Mouse (Mus musculus): ENCODE results near the gene Ctss. TPM values are rescaled to one million over a fixed set of nuclear protein-coding genes. Genes with fewer than 3 reads are reported as not detected.
A peak's percentile ranks its signal among the peaks of the same experiment; 100 is the strongest.

Ctss gene
- polyA plus RNA-seq, 1 experiment from 2014 or later, result 32.5 TPM

DNA sequence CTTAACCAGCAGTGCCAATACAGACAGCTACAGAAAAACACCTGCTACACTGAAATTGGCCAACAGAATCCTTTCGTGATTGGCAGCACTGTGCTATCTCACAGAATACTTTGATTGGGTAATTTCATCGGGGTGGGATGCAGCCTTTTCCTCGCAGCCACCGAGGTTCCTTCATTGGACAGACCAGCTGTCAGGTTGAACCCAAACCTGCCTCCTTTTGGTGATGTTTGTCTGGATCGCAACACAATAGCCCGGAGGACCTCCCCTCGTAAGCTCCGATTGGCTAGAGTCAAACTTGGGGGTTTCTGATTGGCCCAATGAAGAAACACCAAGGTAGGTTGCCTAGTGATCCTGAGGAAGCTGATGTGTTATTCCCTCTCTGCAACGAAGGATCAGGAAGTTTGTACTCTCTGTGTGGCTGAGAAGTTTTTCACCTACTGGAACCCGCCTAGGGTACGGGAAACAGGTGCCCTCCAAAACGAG lies 62.1 kb downstream of the Ctss start, which contains the start of gene Golph3l:
Golph3l (plus strand) TSS at position 331 of the 483 bp plus-strand sequence.
- ATAC-seq (ENCODE audit: insufficient read depth, low FRiP score, low read depth), result peak; percentile 100
- no peaks in the 10 kb centered on the region for H3K4me1 ChIP-seq
- H3K4me3 ChIP-seq (replicated peaks), result peak within 1 kb of the TSS; percentile 70
- no peaks in the 10 kb centered on the region for H3K27me3 ChIP-seq (replicated peaks)
- peak within 1 kb of the TSS; percentile 86 for H3K27ac ChIP-seq
- H3K9ac ChIP-seq, result peak within 1 kb of the TSS; percentile 53; the same call in 1 of the 2 replicates
- WGBS, result under 1% methylated on average over 12 of the region's 12 CpGs
- H3K9me3 ChIP-seq, result no peaks in the 10 kb centered on the region
- H3K36me3 ChIP-seq, result no peaks in the 10 kb centered on the region
- peak within 1 kb of the TSS; percentile 56 for H3K4me2 ChIP-seq

DNA sequence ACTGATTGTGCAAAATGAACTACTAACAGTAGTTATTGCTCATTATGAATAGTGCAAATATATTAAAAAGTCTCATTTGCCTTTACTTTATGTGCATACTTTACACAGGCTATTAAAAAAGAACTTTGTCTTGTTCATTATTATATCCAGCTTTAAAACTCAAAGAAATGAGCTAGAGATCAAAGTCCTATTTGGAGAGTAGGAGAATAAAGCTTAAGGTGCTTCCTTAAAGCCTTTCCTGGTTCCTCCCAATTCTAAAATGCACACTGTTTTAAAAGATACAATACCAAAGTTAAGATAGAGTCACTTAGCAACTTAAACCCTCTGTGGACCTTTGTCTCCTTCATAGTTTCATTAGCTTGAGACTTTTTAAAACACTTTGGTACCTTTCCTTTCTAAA lies 72.1 kb downstream of the Ctss start:
- Histone ChIP-seq H3K4me3 (replicated peaks) (no peak overlapping the region), H3K27ac (no peak overlapping the region), H3K9ac (no peak overlapping the region), H3K9me3 (no peaks in the 10 kb centered on the region), H3K4me1 (no peaks in the 10 kb centered on the region), H3K36me3 (0 out of 2 replicates have a peak, but pooled peaks cover 2% of the 10 kb centered on the region), H3K27me3 (replicated peaks) (no peaks in the 10 kb centered on the region), H3K4me2 (no peak overlapping the region)
- ATAC-seq (ENCODE audit: insufficient read depth, low FRiP score, low read depth), result no peak

DNA sequence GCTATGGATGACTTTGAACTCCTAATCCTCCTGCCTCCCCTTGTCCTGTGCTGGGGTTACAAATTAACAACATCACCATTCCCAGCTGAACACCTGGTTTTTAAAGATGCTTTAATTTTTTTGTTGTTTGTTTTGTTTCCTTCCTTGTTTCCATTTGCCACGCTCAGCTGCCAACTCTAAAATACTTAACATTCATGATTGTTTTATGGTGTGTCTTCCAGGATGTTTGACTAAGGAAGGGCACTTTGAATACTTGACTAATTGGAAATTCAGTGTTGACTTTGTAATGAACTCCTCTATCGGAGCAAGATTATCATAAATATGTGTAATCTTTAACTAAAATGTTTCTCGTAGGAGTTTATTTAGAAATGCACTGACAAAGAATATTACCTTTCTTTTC lies 74.7 kb downstream of the Ctss start:
- no peak overlapping the region for H3K4me3 ChIP-seq (replicated peaks)
- H3K9ac ChIP-seq, result no peak overlapping the region
- peaks cover 5% of the 10 kb centered on the region; the same call in 1 of the 2 replicates for H3K36me3 ChIP-seq
- H3K4me1 ChIP-seq, result no peaks in the 10 kb centered on the region
- WGBS, result 67% methylated on average over 3 of the region's 3 CpGs
- H3K9me3 ChIP-seq, result no peaks in the 10 kb centered on the region
- H3K27ac ChIP-seq, result no peak overlapping the region
- H3K27me3 ChIP-seq (replicated peaks), result no peaks in the 10 kb centered on the region
- H3K4me2 ChIP-seq, result no peak overlapping the region
- ATAC-seq (ENCODE audit: insufficient read depth, low FRiP score, low read depth), result no peak

Other genes with a start within 250 kb of the Ctss start
- gene Mindy1, start 245.4 kb upstream of the Ctss start, polyA plus RNA-seq (2015; fragmentation: Nextera tagmentation; extraction: Ambion mirVana), result 45.8 and 51.2 TPM in 2 replicates
- gene Prune1, start 244.7 kb upstream of the Ctss start, polyA plus RNA-seq (2015; fragmentation: Nextera tagmentation; extraction: Ambion mirVana), result 16.6 and 17.3 TPM in 2 replicates
- gene Anxa9, start 219.6 kb upstream of the Ctss start, polyA plus RNA-seq (2015; fragmentation: Nextera tagmentation; extraction: Ambion mirVana), result 2.3 and 3.4 TPM in 2 replicates
- 138 and 146 TPM in 2 replicates for gene Cers2, start 212.0 kb upstream of the Ctss start, polyA plus RNA-seq (2015; fragmentation: Nextera tagmentation; extraction: Ambion mirVana)
- 29.9 and 34.1 TPM in 2 replicates for gene Setdb1, start 169.6 kb upstream of the Ctss start, polyA plus RNA-seq (2015; fragmentation: Nextera tagmentation; extraction: Ambion mirVana)
- gene 4930558C23Rik, start 123.9 kb upstream of the Ctss start, polyA plus RNA-seq (2015; fragmentation: Nextera tagmentation; extraction: Ambion mirVana), result not detected in 2 replicates
- 38.6 and 42.4 TPM in 2 replicates for gene Arnt, start 92.4 kb upstream of the Ctss start, polyA plus RNA-seq (2015; fragmentation: Nextera tagmentation; extraction: Ambion mirVana)
- gene Ctsk, start 27.5 kb upstream of the Ctss start, polyA plus RNA-seq (2015; fragmentation: Nextera tagmentation; extraction: Ambion mirVana), result 11.7 and 12.2 TPM in 2 replicates
- gene Hormad1, start 32.9 kb downstream of the Ctss start, polyA plus RNA-seq (2015; fragmentation: Nextera tagmentation; extraction: Ambion mirVana), result not detected in 2 replicates
- gene Golph3l, start 62.1 kb downstream of the Ctss start, polyA plus RNA-seq (2015; fragmentation: Nextera tagmentation; extraction: Ambion mirVana), result 36.5 and 39.0 TPM in 2 replicates
- gene Ensa, start 98.2 kb downstream of the Ctss start, polyA plus RNA-seq (2015; fragmentation: Nextera tagmentation; extraction: Ambion mirVana), result 65.6 and 71.0 TPM in 2 replicates
- 54.1 and 57.7 TPM in 2 replicates for gene Mcl1, start 132.0 kb downstream of the Ctss start, polyA plus RNA-seq (2015; fragmentation: Nextera tagmentation; extraction: Ambion mirVana)
- gene Adamtsl4, start 161.1 kb downstream of the Ctss start, polyA plus RNA-seq (2015; fragmentation: Nextera tagmentation; extraction: Ambion mirVana), result 3.8 and 7.3 TPM in 2 replicates
- gene Ecm1, start 212.8 kb downstream of the Ctss start, polyA plus RNA-seq (2015; fragmentation: Nextera tagmentation; extraction: Ambion mirVana), result 18.5 and 42.6 TPM in 2 replicates
- gene Tars2, start 233.4 kb downstream of the Ctss start, polyA plus RNA-seq (2015; fragmentation: Nextera tagmentation; extraction: Ambion mirVana), result 46.4 and 50.2 TPM in 2 replicates

Measured in stomach, embryonic 15.5 days (tissue).